Mouse (Mus musculus) stomach, postnatal 0 days (tissue): ENCODE data around the gene Pof1b. TPM values are rescaled to one million over a fixed set of nuclear protein-coding genes. Genes with fewer than 3 reads are reported as not detected.
A peak's percentile ranks its signal among the peaks of the same experiment; 100 is the strongest.

Experiments used
- ATAC-seq: fragments of 200-750 bp; cut with Nextera tagmentation; 2 replicates; pipeline ENCODE4 v1.8.0; 2017; ENCODE audit not compliant: low FRiP score, low TSS enrichment
- DNase-seq: peaks from one replicate; pipeline ENCODE4 v3.0.0-alpha.2; 2016; ENCODE audit warnings: low spot score
- H3K27ac ChIP-seq: fragments of 300-500 bp; sonication (generic); replicated peaks from 2 replicates; pipeline ENCODE4 v1.5.1; 2014; ENCODE audit warnings: mild to moderate bottlenecking, control low read depth
- H3K27me3 ChIP-seq: fragments of 300-500 bp; sonication (generic); 2 replicates; pipeline ENCODE4 v1.6.1; 2014; ENCODE audit warnings: low read length; ENCODE audit not compliant: control insufficient read depth, insufficient read depth
- H3K36me3 ChIP-seq: fragments of 300-500 bp; sonication (generic); 2 replicates; pipeline ENCODE4 v1.6.1; 2014; ENCODE audit warnings: low read length, mixed read lengths; ENCODE audit not compliant: control insufficient read depth, insufficient read depth
- H3K4me1 ChIP-seq: fragments of 300-500 bp; sonication (generic); replicated peaks from 2 replicates; pipeline ENCODE4 v1.6.1; 2014; ENCODE audit warnings: antibody characterized with exemption; ENCODE audit not compliant: control insufficient read depth, insufficient read depth
- H3K4me2 ChIP-seq: fragments of 300-500 bp; sonication (generic); replicated peaks from 2 replicates; pipeline ENCODE4 v1.6.1; 2014; ENCODE audit warnings: low read depth, mild to moderate bottlenecking, control low read depth, moderate library complexity
- H3K4me3 ChIP-seq: fragments of 300-500 bp; sonication (generic); 2 replicates; pipeline ENCODE4 v1.5.1; 2014; ENCODE audit warnings: low read depth, low read length, control low read depth
- H3K9ac ChIP-seq: fragments of 300-500 bp; sonication (generic); 2 replicates; pipeline ENCODE4 v1.6.1; 2014; ENCODE audit warnings: mild to moderate bottlenecking, low read length, control low read depth, mixed read lengths
- H3K9me3 ChIP-seq: fragments of 300-500 bp; sonication (generic); 2 replicates; pipeline ENCODE4 v1.6.1; 2016; ENCODE audit warnings: low read length; ENCODE audit not compliant: control insufficient read depth
- CTCF ChIP-seq: IDR thresholded peaks from 2 replicates; pipeline ENCODE4 v1.5.1; 2016; ENCODE audit warnings: antibody characterized with exemption, low read depth, mild to moderate bottlenecking, moderate library complexity
- EP300 ChIP-seq: optimal IDR thresholded peaks from 2 replicates; pipeline ENCODE3; 2016; ENCODE audit warnings: antibody characterized with exemption
- WGBS: fragments of 180-500 bp; shearing (Covaris S2); extraction: QIAGEN DNeasy Blood & Tissue Kit; methylation state at CpG from one replicate; pipeline ENCODE4 v1.1.7; 2014; 5-methylcytosine and 5-hydroxymethylcytosine counted together
- polyA plus RNA-seq: library from polyadenylated mRNA; unstranded; fragments of >200 nt; fragmentation: Nextera tagmentation; extraction: Ambion mirVana; gene quantifications from 2 replicates; pipeline ENCODE4 v1.2.1, GENCODE M21; 2015

The Pof1b gene
- polyA plus RNA-seq, 1 experiment from 2014 or later: 48.2 TPM

DNA sequence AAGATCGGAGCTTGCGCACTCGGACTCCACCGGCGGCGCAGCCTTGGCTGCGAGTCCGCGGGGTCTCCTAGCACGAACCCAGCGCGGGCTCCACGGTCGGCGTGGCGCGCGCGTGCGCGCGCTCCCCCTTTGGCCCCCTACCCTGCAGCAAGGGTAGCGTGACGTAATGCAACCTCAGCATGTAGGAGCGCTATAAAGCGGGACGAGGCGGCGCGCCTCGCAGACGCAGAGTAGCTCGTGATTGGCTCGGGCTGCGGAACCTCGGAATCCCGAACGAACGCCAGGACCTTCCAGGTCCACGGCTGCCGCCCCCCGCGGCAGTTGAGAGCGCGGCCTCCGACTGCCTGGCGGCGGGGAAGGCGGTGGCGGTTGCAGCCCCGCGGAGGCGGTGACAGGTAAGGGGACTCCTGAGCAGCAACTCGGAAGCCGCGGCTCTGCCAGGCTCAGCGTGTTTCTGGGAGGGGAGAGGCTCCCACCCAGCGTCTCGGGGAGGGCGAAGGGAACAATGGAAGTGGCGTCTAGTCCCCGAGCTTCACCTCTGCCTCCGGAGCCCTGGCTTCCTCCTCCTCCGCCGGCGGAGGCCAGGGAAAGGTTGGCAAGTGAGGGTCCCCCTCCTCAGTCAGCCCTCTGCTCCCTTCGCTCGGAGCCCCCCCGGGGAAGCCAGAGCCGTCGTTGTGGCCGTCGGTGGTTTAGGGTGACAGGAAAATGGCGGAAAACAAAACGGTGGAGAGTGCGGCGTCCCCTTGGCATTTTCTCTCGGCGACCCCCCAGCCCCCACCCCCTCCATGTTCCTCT is 97.7 kb downstream of the Pof1b start, which contains the start of gene Zfp711:
TSS of gene Zfp711 (plus strand) at position 16 of the 795 bp plus-strand sequence.
- 11% methylated on average over 51 of the region's 79 CpGs for WGBS
- Histone ChIP-seq H3K27ac (peak within 1 kb of the TSS; percentile 63), H3K4me3 (peak within 1 kb of the TSS; percentile 56), H3K4me1 (no peaks in the 10 kb centered on the region), H3K4me2 (peak within 1 kb of the TSS; percentile 59), H3K27me3 (no peaks in the 10 kb centered on the region), H3K9ac (peak within 1 kb of the TSS; percentile 59), H3K36me3 (no peaks in the 10 kb centered on the region), H3K9me3 (no peaks in the 10 kb centered on the region)
- ATAC-seq: peak; percentile 97
- TF ChIP-seq CTCF (peak; percentile 27; the same call in 1 of the 2 replicates), EP300 (no peak)
- peak; percentile 68 for DNase-seq

Other genes starting within 250 kb of the Pof1b start
- gene 2010106E10Rik, start 203.4 kb downstream of the Pof1b start, polyA plus RNA-seq: not detected in 2 replicates
- 2.5 and 3.0 TPM in 2 replicates for gene Zfp711, start 98.1 kb downstream of the Pof1b start, polyA plus RNA-seq